Mouse (Mus musculus) kidney, embryonic 16.5 days (tissue): ENCODE measurements at regions not wholly inside any gene's neighbourhood (a gene's known extent, or its start where the extent isn't known, plus 50 kb on each side); places are given as distances from the start of the nearest gene placed in this dataset.

Experiments used
- ATAC-seq: fragments of 200-750 bp; cut with Nextera tagmentation; 2 replicates; pipeline ENCODE4 v1.8.0; 2017; ENCODE audit warnings: moderate TSS enrichment; ENCODE audit not compliant: low FRiP score, low TSS enrichment
- H3K27ac ChIP-seq: fragments of 300-500 bp; sonication (generic); 2 replicates; pipeline ENCODE4 v1.5.1; 2014; ENCODE audit warnings: low read length
- H3K27me3 ChIP-seq: fragments of 300-500 bp; sonication (generic); 2 replicates; pipeline ENCODE4 v1.6.1; 2014; ENCODE audit warnings: low read length, control low read depth, mixed read lengths; ENCODE audit not compliant: insufficient read depth
- H3K36me3 ChIP-seq: fragments of 300-500 bp; sonication (generic); 2 replicates; pipeline ENCODE4 v1.6.1; 2014; ENCODE audit warnings: low read length, control low read depth, mixed read lengths; ENCODE audit not compliant: insufficient read depth
- H3K4me1 ChIP-seq: fragments of 300-500 bp; sonication (generic); 2 replicates; pipeline ENCODE4 v1.6.1; 2014; ENCODE audit warnings: low read length, control low read depth, mixed read lengths; ENCODE audit not compliant: insufficient read depth
- H3K4me2 ChIP-seq: fragments of 300-500 bp; sonication (generic); replicated peaks from 2 replicates; pipeline ENCODE4 v1.6.1; 2014; ENCODE audit warnings: low read depth, low read length
- H3K4me3 ChIP-seq: fragments of 300-500 bp; sonication (generic); 2 replicates; pipeline ENCODE4 v1.5.1; 2014; ENCODE audit warnings: mild to moderate bottlenecking, low read length
- H3K9ac ChIP-seq: fragments of 300-500 bp; sonication (generic); replicated peaks from 2 replicates; pipeline ENCODE4 v1.6.1; 2014; ENCODE audit warnings: low read length
- H3K9me3 ChIP-seq: fragments of 300-500 bp; sonication (generic); 2 replicates; pipeline ENCODE4 v1.6.1; 2016; ENCODE audit warnings: low read length, control low read depth
- WGBS: fragments of 180-500 bp; shearing (Covaris S2); extraction: QIAGEN DNeasy Blood & Tissue Kit; methylation state at CpG from one replicate; pipeline ENCODE4 v1.1.7; 2014; 5-methylcytosine and 5-hydroxymethylcytosine counted together

DNA sequence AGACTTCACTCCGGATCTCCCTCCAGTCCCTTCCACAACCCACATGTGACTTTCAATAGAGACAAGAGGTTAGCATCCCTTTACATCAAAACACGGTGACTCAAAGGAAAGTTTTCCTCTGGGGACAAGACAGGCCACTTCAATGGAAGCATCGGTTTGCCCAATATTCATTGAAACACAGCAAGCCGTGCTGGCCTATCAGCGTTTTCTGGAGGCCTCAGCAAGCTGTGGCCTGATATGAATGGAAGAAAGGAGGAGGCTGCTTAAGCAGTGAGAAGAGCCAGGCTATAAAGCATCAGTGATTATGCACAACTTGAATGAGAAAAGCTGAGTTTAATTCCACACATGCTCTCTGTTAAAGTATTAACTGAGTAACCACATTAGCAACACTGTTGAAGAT is 125.3 kb upstream of the Map3k7 start:
- peaks cover 43% of the 10 kb centered on the region for H3K4me1 ChIP-seq
- H3K4me2 ChIP-seq = no peak overlapping the region
- peak overlapping the region; percentile 31; the same call in 1 of the 2 replicates for H3K27ac ChIP-seq
- no peaks in the 10 kb centered on the region for H3K36me3 ChIP-seq
- no peak overlapping the region for H3K9ac ChIP-seq
- H3K27me3 ChIP-seq = no peaks in the 10 kb centered on the region
- 36% methylated on average over 5 of the region's 5 CpGs for WGBS
- ATAC-seq = no peak
- peaks cover 6% of the 10 kb centered on the region; the same call in 1 of the 2 replicates for H3K9me3 ChIP-seq
- H3K4me3 ChIP-seq = no peak overlapping the region

DNA sequence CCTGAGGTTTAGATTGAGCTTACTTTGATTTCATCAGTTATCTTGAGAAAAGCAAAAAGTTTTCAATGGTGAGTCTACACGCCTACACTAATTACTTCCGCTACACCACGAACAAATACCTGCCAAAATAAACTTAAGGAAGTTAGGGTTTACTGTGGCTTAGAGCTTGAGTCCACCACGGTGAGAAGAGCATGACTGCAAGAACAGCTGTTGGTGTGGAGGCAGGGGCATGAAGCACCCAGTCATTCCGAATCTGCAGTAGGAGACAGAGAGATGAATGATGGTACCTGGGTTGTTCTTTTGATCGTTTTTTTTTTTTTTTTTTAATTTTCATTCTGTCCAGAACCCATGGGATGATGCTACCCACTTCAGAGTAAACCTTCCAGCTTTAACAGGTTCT is 114.1 kb upstream of the Map3k7 start:
- no peaks in the 10 kb centered on the region for H3K36me3 ChIP-seq
- no peak overlapping the region for H3K4me3 ChIP-seq
- ATAC-seq = no peak
- no peak overlapping the region for H3K9ac ChIP-seq
- no peak overlapping the region for H3K4me2 ChIP-seq
- 64% methylated on average over 6 of the region's 6 CpGs for WGBS
- no peaks in the 10 kb centered on the region for H3K27me3 ChIP-seq
- H3K4me1 ChIP-seq = no peaks in the 10 kb centered on the region
- no peak overlapping the region for H3K27ac ChIP-seq
- H3K9me3 ChIP-seq = peaks cover 6% of the 10 kb centered on the region; the same call in 1 of the 2 replicates

- ATAC-seq = no peak; the same call in 1 of the 2 replicates
- Histone ChIP-seq H3K4me1 (no peaks in the 10 kb centered on the region), H3K9me3 (peaks cover 6% of the 10 kb centered on the region; the same call in 1 of the 2 replicates), H3K4me2 (no peak overlapping the region), H3K9ac (no peak overlapping the region), H3K27me3 (no peaks in the 10 kb centered on the region), H3K36me3 (no peaks in the 10 kb centered on the region), H3K4me3 (no peak overlapping the region), H3K27ac (no peak overlapping the region)
- WGBS = 53% methylated on average over 3 of the region's 3 CpGs
Measured at GRCm38 (mm10) chr4:31851006-31851405, 112.9 kb upstream of the Map3k7 start.

GRCm38 (mm10) chr4:31853851-31854250 is 110.0 kb upstream of the Map3k7 start:
- no peak overlapping the region for H3K4me3 ChIP-seq
- 64% methylated on average over 6 of the region's 6 CpGs for WGBS
- ATAC-seq = no peak
- peaks cover under 1% of the 10 kb centered on the region; the same call in 1 of the 2 replicates for H3K9me3 ChIP-seq
- H3K27me3 ChIP-seq = no peaks in the 10 kb centered on the region
- H3K36me3 ChIP-seq = no peaks in the 10 kb centered on the region
- H3K4me2 ChIP-seq = no peak overlapping the region
- no peak overlapping the region for H3K9ac ChIP-seq
- H3K4me1 ChIP-seq = no peaks in the 10 kb centered on the region
- no peak overlapping the region for H3K27ac ChIP-seq

- ATAC-seq = no peak
- no peaks in the 10 kb centered on the region for H3K9me3 ChIP-seq
- 92% methylated on average over 2 of the region's 2 CpGs for WGBS
- no peaks in the 10 kb centered on the region for H3K27me3 ChIP-seq
- H3K4me1 ChIP-seq = no peaks in the 10 kb centered on the region
- no peak overlapping the region for H3K4me3 ChIP-seq
- no peak overlapping the region for H3K4me2 ChIP-seq
- H3K27ac ChIP-seq = no peak overlapping the region
- H3K36me3 ChIP-seq = no peaks in the 10 kb centered on the region
- H3K9ac ChIP-seq = no peak overlapping the region
Measured at GRCm38 (mm10) chr4:31860389-31860788, 103.5 kb upstream of the Map3k7 start.

- WGBS = 64% methylated on average over 3 of the region's 3 CpGs
- H3K9me3 ChIP-seq = no peaks in the 10 kb centered on the region
- no peak overlapping the region for H3K9ac ChIP-seq
- no peaks in the 10 kb centered on the region for H3K36me3 ChIP-seq
- H3K4me1 ChIP-seq = no peaks in the 10 kb centered on the region
- no peak overlapping the region for H3K4me2 ChIP-seq
- no peak overlapping the region for H3K4me3 ChIP-seq
- no peak overlapping the region for H3K27ac ChIP-seq
- no peak for ATAC-seq
- no peaks in the 10 kb centered on the region for H3K27me3 ChIP-seq
Measured at GRCm38 (mm10) chr4:31861172-31861571, 102.7 kb upstream of the Map3k7 start.

DNA sequence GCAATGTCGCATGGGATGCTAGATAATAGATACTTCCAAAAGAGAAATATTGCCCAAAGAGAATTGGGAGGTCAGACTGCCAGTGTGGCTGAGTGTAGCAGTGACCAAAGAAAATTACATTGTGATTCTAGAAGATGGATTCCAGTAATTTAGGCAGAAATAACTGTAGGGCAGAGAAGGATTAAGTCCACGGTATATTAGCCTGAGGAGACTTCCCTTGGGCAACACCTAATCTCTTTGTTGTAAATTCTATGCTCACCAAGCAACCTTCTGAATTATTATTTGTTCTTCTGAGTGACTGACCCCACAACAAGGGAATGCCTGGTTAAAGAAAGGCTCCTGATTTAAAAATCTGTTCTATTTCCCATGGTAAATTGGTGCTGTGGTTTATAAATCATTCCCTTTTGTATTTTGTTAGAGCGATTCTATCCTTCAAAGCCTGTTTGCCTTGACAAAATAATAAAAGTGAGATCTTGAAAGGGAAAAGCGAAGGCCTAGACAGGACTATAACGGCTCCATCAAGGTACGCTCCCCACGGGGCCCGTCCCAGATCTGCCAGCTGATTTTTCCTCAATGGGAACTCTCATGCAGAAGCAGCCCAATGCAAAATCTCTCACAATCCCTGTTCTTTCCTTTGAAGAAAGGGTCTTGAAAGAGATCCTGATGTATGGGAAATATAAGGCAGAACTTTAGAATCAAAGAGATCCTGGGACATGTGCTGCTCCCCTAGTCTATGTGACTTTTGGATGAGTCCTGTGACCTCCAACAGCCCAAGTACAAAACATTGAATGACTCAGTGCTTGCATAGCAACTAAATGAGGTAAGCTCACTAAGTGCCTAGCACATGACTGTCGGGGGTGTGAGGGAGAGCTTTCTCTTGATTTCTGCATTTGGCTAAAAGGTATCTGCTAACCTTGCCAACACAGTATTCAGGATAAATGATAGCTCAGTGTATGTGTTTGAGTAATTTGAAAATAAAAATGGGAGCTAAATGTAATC is 90.6 kb upstream of the Map3k7 start:
- Histone ChIP-seq H3K4me1 (no peaks in the 10 kb centered on the region), H3K27ac (0 out of 2 replicates have a peak overlapping the region, but pooled peaks have one; percentile 14), H3K27me3 (no peaks in the 10 kb centered on the region), H3K4me2 (no peak overlapping the region), H3K36me3 (no peaks in the 10 kb centered on the region), H3K9me3 (no peaks in the 10 kb centered on the region), H3K4me3 (no peak overlapping the region), H3K9ac (no peak overlapping the region)
- no peak for ATAC-seq
- 68% methylated on average over 9 of the region's 9 CpGs for WGBS

GRCm38 (mm10) chr4:31877389-31877788 is 86.5 kb upstream of the Map3k7 start:
- H3K9me3 ChIP-seq = no peaks in the 10 kb centered on the region
- H3K36me3 ChIP-seq = no peaks in the 10 kb centered on the region
- no peaks in the 10 kb centered on the region for H3K4me1 ChIP-seq
- WGBS = 62% methylated on average over 3 of the region's 3 CpGs
- H3K9ac ChIP-seq = no peak overlapping the region
- no peak overlapping the region for H3K4me2 ChIP-seq
- H3K27me3 ChIP-seq = no peaks in the 10 kb centered on the region
- no peak overlapping the region for H3K27ac ChIP-seq
- no peak for ATAC-seq
- no peak overlapping the region for H3K4me3 ChIP-seq

DNA sequence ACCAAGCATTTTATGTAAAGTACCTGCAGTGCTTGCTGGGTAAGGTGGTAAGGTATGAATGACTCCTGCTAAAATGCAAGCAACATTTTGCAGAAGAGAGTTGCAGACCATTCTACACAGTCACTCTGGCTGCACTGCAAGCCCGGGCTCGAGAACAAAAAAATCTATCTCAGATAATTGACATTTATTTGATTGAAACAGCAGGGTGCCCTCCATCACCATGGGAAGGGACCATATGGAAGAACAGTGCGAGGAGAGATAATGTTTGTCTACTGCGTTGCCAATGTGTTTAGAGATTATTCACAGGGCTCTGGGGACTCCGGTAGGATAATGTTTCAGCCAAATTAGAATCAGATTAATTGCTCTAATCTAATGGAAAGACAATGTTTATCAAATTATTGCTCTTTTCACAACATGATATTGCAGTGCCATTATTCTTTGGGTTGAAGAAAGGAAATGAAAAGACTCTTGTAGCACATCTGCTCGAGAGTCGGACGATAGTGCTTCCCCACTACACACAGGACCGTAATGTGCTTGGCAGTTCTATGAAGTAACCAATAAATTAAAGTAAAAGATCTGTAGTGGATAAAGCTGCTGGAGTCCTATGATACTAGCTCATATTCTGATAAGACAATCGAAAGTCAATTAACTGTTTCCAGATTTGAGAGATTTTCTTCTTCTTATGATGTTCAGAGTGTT is 85.3 kb upstream of the Map3k7 start:
- ATAC-seq = no peak
- no peak overlapping the region for H3K9ac ChIP-seq
- H3K36me3 ChIP-seq = no peaks in the 10 kb centered on the region
- no peak overlapping the region for H3K4me2 ChIP-seq
- 62% methylated on average over 10 of the region's 10 CpGs for WGBS
- H3K9me3 ChIP-seq = no peaks in the 10 kb centered on the region
- no peaks in the 10 kb centered on the region for H3K4me1 ChIP-seq
- H3K27me3 ChIP-seq = no peaks in the 10 kb centered on the region
- H3K27ac ChIP-seq = no peak overlapping the region
- no peak overlapping the region for H3K4me3 ChIP-seq

GRCm38 (mm10) chr4:31879192-31879585 is 84.7 kb upstream of the Map3k7 start:
- H3K27ac ChIP-seq = no peak overlapping the region
- no peaks in the 10 kb centered on the region for H3K36me3 ChIP-seq
- no peak overlapping the region for H3K4me3 ChIP-seq
- no peaks in the 10 kb centered on the region for H3K4me1 ChIP-seq
- no peak overlapping the region for H3K9ac ChIP-seq
- no peak overlapping the region for H3K4me2 ChIP-seq
- 64% methylated on average over 5 of the region's 5 CpGs for WGBS
- ATAC-seq = no peak
- no peaks in the 10 kb centered on the region for H3K9me3 ChIP-seq
- H3K27me3 ChIP-seq = no peaks in the 10 kb centered on the region
